Mouse (Mus musculus) inflammation-experienced regulatory T-cells, adult 6 months (primary cell): Measurements from ENCODE around the gene Try4. TPM values are rescaled to one million over a fixed set of nuclear protein-coding genes. Genes with fewer than 3 reads are reported as not detected.
"Not testable (repeated sequence)": the region's sequence is repeated elsewhere in the genome, so short reads cannot be mapped to it uniquely, and the experiment has no call there.

ENCODE experiments used
- ATAC-seq: one replicate; pipeline ENCODE4 v1.8.0; 2017
- polyA plus RNA-seq, 3 experiments: library from polyadenylated mRNA; unstranded; fragments of 100-300 nt; shearing (Covaris generic); gene quantifications; one replicate each; pipeline ENCODE4 v1.2.1; 2017

Gene Try4
- polyA plus RNA-seq: not detected

DNA sequence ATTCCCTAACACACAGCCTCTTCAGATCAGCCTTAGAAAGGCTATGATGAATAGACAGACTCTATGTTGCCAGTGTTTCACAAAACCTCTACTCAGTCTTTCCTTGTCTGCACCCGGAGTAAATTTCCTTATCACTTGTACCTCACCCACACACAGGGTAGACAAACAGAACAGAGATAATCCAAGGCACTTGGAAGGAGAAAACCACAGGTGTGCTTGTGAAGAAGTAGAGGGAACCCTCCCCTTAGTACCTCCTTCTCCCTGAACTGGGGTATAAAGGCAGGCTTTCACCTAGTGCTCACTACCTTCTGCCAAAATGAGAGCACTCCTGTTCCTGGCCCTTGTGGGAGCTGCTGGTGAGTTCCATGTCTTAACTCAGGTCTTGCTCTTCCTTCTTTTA lies at the start of gene Try4:
Gene Try4, plus strand, starts transcription at position 301 of the 400 bp plus-strand sequence.
- no peak for ATAC-seq

DNA sequence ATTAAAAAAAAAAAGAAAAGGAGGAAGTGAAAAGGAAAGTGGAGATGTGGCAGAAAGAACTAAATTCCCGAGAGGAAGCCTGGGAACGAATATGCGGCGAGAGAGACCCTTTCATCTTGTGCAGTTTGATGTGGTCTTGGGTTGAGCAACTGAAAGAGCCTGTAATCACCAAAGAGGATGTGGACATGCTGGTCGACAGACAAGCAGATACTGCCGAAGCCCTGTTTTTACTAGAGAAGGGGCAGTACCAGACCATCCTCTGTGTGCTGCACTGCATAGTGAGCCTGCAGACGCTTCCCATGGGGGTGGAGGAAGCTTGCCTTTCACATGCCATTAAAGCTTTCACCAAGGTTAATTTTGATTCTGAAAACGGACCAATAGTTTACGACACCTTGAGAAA lies 48.8 kb upstream of the Try4 start:
- ATAC-seq: not testable (repeated sequence)

DNA sequence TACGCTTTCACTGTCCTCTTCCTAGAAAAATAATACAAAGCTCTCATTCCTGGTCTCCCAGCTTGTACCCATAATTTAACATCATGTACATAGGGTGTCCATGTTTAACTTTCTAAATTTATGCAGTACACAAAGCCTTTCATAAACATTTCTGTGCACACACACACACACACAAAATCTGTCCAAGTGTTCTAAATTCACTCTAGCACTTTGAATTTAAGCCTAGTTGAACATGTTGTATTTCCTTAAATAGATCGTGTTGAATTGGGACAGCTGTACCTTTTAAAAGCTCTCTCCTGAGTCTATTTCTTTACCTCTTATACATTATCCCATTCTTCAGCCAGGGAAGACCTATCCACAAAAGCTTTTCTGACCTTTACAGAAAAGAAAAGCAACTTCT lies 45.6 kb upstream of the Try4 start:
- ATAC-seq: no peak

DNA sequence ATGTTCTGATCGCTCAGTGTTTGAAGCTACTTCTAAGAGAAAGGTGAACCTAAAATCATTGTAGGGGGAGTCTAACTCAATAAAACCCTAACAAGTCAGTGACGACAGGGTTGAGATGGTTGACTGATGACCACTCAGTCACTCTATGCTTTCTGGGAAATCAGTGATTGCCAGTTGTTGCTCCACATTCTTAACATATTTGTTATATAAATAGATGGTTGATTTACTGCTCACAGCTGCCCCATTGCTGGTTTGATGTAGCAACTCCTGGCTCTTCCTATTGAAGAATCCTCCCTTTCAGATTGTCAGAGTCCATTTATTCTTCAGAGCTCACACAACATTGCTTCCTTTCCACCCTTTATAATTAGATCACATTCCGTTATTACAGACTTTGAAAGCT lies 44.6 kb upstream of the Try4 start:
- no peak for ATAC-seq

DNA sequence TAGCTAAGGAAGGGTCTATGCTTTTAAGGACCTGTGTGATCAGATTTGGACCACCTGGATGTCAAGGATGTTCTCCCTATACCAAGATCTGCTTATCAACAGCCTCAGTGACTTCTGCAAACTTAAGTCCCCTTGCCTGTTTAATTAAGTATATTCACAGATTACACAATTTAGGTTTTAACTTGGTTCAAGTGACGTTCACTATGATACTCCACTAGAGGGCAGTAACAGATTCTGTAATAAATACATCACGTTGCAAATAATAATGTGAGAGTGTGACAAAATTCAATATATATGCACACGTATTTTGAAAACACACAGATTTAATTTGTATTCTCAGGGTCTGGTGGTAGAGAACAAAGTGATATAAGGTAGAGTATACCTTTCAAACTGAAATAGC lies 39.3 kb upstream of the Try4 start:
- ATAC-seq: no peak

DNA sequence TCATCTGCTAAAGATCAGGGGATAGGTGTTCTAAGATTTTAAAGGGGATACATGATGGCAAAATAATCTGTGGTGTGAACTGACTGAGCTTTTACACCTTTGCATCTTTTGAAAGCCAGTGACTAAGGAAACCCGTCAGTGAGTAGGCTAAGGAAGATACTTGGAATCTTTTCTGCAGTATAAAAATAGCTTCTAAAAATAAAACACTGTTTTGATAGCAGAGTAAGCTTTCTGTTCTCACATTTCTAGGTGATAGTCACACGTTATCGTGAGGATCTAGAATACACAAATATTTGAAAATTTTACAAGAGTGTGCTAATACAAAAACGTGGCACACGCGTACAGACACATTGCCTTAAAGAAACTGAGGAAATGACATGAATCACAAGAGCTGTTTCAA lies 35.9 kb upstream of the Try4 start:
- no peak for ATAC-seq

DNA sequence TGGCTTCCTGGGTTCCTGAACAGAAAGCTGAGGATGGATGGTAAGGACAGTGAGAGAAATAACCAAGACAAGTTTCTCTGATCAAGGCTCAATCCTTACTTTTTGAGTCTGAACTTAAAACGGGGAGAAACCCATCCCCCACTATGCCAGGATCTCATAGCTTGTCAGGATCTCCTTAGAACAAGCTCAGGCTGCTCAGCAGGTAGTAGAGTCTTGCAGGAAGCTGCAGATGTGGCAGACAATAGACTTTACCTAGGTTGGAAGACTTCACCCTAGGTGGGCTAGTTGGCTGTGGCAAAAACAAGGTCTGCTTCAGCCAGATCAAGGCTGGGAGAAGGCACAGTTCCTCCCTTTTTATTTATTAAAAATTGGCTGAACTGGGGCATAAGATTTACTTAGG lies 3.8 kb upstream of the Try4 start:
- ATAC-seq: no peak

DNA sequence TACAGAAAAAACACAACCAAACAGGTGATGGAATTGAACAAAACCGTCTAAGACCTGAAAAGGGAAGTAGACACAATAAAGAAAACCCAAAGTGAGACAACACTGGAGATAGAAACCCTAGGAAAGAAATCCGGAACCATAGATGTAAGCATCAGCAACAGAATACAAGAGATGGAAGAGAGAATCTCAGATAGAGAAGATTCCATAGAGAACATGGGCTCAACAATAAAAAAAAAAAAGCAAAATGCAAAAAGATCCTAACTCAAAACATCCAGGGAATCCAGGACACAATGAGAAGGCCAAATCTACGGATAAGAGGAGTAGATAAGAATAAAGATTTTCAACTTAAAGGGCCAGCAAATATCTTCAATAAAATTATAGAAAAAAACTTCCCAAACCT lies 14.7 kb downstream of the Try4 start, which contains the start of gene Try5:
Gene Try5, minus strand, starts transcription at position 101 of the 400 bp plus-strand sequence.
- ATAC-seq: not testable (repeated sequence)

DNA sequence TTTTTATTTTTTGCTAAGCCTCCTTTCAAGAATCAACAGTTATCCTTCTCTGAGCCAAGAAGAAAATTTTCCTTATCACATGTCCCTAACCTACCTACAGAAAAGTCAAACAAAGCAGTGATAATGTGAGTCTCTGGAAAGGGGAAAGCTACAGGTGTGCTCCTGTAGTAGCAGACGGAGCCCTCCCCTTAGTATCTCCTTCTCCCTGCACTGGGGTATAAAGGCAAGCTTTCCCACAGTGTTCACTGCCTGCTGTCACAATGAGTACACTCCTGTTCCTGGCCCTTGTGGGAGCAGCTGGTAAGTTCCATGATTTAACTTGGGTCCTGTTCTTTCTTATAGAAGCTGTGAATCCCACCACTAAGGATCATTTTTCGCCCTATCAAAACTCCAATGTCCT lies 51.9 kb downstream of the Try4 start, which contains the start of gene Try10:
Gene Try10, plus strand, starts transcription at position 174 of the 400 bp plus-strand sequence.
- ATAC-seq: no peak

Other genes starting within 250 kb of the Try4 start
- not detected for gene Try5, start 14.6 kb downstream of the Try4 start, polyA plus RNA-seq
- under 1 TPM in 2 of 3 experiments, not detected in 1; 0.60 to 0.70 TPM for gene Try10, start 51.8 kb downstream of the Try4 start, polyA plus RNA-seq
- not detected for gene Prss3, start 75.4 kb downstream of the Try4 start, polyA plus RNA-seq
- gene Gm5771, start 90.1 kb downstream of the Try4 start, polyA plus RNA-seq: not detected
- not detected for gene Gm10334, start 143.9 kb downstream of the Try4 start, polyA plus RNA-seq
- gene Prss1, start 156.7 kb downstream of the Try4 start, polyA plus RNA-seq: not detected
- 1 to 10 TPM in 2 of 3 experiments, under 1 TPM in 1; 0.45 to 4.0 (median 2.7) TPM for gene Prss2, start 219.5 kb downstream of the Try4 start, polyA plus RNA-seq